Mouse (Mus musculus) limb, embryonic 12.5 days (tissue): ENCODE data around the gene Fads6. TPM values are rescaled to one million over a fixed set of nuclear protein-coding genes. Genes with fewer than 3 reads are reported as not detected.

Experiments
- ATAC-seq: fragments of 200-750 bp; cut with Nextera tagmentation; 2 replicates; pipeline ENCODE4 v1.8.0; 2017; ENCODE audit warnings: low read depth, moderate TSS enrichment; ENCODE audit not compliant: insufficient number of reproducible peaks, insufficient read depth, low FRiP score, low TSS enrichment
- H3K27ac ChIP-seq: fragments of 300-500 bp; sonication (generic); 2 replicates; pipeline ENCODE4 v1.5.1; 2016; ENCODE audit warnings: mild to moderate bottlenecking, moderate library complexity
- H3K27me3 ChIP-seq: fragments of 300-500 bp; sonication (generic); 2 replicates; pipeline ENCODE4 v1.6.1; 2016; ENCODE audit warnings: mild to moderate bottlenecking, moderate library complexity
- H3K36me3 ChIP-seq: fragments of 300-500 bp; sonication (generic); 2 replicates; pipeline ENCODE4 v1.6.1; 2016; ENCODE audit warnings: mild to moderate bottlenecking, moderate library complexity
- H3K4me1 ChIP-seq: fragments of 300-500 bp; sonication (generic); replicated peaks from 2 replicates; pipeline ENCODE4 v1.6.1; 2016
- H3K4me2 ChIP-seq: fragments of 300-500 bp; sonication (generic); 2 replicates; pipeline ENCODE4 v1.6.1; 2016; ENCODE audit warnings: mild to moderate bottlenecking, moderate library complexity
- H3K4me3 ChIP-seq: fragments of 300-500 bp; sonication (generic); replicated peaks from 2 replicates; pipeline ENCODE4 v1.5.1; 2016; ENCODE audit warnings: mild to moderate bottlenecking
- H3K9ac ChIP-seq: fragments of 300-500 bp; sonication (generic); replicated peaks from 2 replicates; pipeline ENCODE4 v1.6.1; 2016; ENCODE audit warnings: mild to moderate bottlenecking, moderate library complexity
- H3K9me3 ChIP-seq: fragments of 300-500 bp; sonication (generic); 2 replicates; pipeline ENCODE4 v1.6.1; 2016; ENCODE audit warnings: mild to moderate bottlenecking, moderate library complexity
- WGBS: fragments of 180-500 bp; shearing (Covaris S2); methylation state at CpG from one replicate; pipeline ENCODE4 v1.1.7; 2016; 5-methylcytosine and 5-hydroxymethylcytosine counted together
- polyA plus RNA-seq: library from polyadenylated mRNA; unstranded; fragments of >200 nt; fragmentation: Nextera tagmentation; extraction: Ambion mirVana; gene quantifications from 2 replicates; pipeline ENCODE4 v1.2.1, GENCODE M21; 2016

Gene Fads6
- polyA plus RNA-seq, 1 experiment from 2014 or later = 0.10 TPM

DNA sequence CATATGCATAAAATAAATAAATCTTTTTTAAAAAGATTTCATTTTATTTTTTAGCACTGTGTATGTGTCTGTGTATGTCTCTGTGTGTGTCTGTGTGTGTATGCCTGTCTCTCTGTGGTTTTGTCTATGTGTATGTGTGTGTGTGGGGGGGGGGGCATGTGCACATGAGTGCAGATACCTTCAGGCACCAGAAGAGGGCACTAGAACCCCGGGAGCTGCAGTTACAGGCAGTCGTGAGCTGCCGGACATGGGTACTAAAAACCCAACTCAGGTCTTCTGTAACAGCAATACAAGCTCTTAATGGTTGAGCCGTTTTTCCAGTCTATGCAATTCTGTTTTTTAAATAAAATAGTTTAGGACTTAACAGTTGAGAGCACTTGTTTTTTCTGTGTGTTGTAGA lies 3.3 kb upstream of the Fads6 start:
- Histone ChIP-seq H3K9ac (no peak overlapping the region), H3K9me3 (0 out of 2 replicates have a peak, but pooled peaks cover 6% of the 10 kb centered on the region), H3K27me3 (peaks cover 61% of the 10 kb centered on the region), H3K36me3 (no peaks in the 10 kb centered on the region), H3K4me2 (no peak overlapping the region), H3K27ac (no peak overlapping the region), H3K4me1 (peaks cover 11% of the 10 kb centered on the region), H3K4me3 (no peak overlapping the region)
- WGBS = 80% methylated on average over 4 of the region's 4 CpGs
- ATAC-seq = no peak

DNA sequence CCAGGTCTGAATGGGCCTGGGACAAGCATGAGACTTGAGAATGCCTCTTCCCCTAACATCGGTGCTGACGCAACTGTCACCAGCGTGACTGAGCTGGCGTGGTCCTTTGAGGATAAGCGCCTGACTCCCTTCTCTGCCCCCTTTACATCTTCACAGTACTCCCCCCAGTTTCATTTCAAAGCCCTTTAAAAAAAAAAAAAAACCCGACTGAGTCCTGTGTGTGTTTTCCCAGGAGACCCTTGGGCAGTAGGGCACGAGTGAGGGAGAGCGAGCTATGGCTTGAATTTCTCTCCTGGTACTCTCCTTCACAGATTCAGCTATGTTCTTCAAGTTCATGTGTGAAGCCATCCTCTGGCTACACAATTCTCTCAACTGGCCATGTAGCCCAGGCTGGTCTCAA lies 697 bp upstream of the Fads6 start:
- Histone ChIP-seq H3K4me2 (no peak overlapping the region), H3K9me3 (0 out of 2 replicates have a peak, but pooled peaks cover 6% of the 10 kb centered on the region), H3K27ac (no peak overlapping the region), H3K9ac (no peak overlapping the region), H3K27me3 (peaks cover 50% of the 10 kb centered on the region), H3K4me3 (no peak overlapping the region), H3K4me1 (peaks cover 11% of the 10 kb centered on the region), H3K36me3 (no peaks in the 10 kb centered on the region)
- no peak for ATAC-seq
- WGBS = 53% methylated on average over 8 of the region's 8 CpGs

DNA sequence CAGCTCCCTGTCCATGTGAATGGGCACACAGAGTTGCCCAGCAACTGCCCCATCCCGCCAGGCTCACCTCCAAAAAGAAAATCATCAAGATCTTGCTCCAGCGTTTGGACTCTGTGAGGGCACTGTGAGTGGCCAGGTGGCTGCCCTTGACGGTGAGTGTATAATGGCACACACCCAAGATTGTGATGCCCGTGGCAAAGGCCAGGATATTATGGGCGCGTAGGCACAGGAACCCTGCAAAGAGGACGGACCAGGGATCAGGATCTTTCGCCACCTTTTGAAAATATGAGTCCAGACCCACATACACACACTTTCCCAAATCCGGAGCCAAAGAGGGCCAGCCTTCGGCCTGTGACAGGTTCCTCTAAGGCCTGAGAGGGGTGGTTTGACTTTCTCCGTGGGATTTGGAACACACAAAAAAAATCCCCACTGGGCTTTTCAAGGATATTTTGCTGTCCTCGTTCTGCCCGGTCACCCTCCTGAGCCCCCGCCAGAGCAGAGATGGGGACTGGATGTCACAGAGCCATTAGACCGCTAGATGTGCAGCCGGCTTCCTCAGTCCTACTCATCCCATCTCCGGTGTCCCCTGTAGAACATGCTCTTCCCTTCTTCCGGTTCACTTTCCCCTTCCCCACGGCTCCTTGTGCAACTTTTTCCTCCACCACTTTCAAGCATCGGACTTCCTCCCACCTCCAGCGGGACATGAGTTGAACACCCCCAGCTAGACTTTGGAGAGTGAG lies 822 bp downstream of the Fads6 start:
- 60% methylated on average over 21 of the region's 21 CpGs for WGBS
- peak overlapping the region; percentile 45; the same call in 1 of the 2 replicates for H3K9ac ChIP-seq

DNA sequence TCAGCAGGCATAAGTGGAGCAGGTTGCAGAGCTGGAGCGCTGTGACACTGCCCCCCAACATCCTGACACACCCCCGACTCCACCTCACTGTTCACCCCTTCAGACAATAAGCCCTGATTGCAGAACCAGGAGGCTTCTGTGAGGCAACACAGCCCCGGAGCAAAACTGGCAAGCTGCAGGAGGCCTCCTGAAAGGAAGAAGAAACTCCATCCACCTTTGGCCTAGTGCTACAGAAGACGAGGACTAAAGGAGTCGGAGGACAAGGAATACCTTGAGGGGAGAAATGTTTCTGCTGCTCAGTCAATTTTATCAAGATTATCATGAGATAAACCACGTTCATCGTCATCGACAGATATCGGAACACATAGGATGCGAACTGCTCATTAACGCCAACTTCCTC lies 1.5 kb downstream of the Fads6 start:
- Histone ChIP-seq H3K9ac (no peak overlapping the region), H3K27ac (no peak overlapping the region), H3K27me3 (peaks cover 51% of the 10 kb centered on the region), H3K4me3 (no peak overlapping the region), H3K4me2 (no peak overlapping the region), H3K36me3 (no peaks in the 10 kb centered on the region), H3K9me3 (0 out of 2 replicates have a peak, but pooled peaks cover 4% of the 10 kb centered on the region), H3K4me1 (peaks cover 11% of the 10 kb centered on the region)
- no peak for ATAC-seq
- WGBS = 85% methylated on average over 11 of the region's 11 CpGs

More for the DNA sequence above, 822 bp downstream of the Fads6 start:
- ATAC-seq = no peak
- Histone ChIP-seq H3K36me3 (no peaks in the 10 kb centered on the region), H3K9me3 (0 out of 2 replicates have a peak, but pooled peaks cover 6% of the 10 kb centered on the region), H3K27me3 (peaks cover 51% of the 10 kb centered on the region), H3K4me1 (peaks cover 11% of the 10 kb centered on the region), H3K4me2 (peak overlapping the region; percentile 82), H3K4me3 (peak overlapping the region; percentile 48), H3K27ac (no peak overlapping the region)

DNA sequence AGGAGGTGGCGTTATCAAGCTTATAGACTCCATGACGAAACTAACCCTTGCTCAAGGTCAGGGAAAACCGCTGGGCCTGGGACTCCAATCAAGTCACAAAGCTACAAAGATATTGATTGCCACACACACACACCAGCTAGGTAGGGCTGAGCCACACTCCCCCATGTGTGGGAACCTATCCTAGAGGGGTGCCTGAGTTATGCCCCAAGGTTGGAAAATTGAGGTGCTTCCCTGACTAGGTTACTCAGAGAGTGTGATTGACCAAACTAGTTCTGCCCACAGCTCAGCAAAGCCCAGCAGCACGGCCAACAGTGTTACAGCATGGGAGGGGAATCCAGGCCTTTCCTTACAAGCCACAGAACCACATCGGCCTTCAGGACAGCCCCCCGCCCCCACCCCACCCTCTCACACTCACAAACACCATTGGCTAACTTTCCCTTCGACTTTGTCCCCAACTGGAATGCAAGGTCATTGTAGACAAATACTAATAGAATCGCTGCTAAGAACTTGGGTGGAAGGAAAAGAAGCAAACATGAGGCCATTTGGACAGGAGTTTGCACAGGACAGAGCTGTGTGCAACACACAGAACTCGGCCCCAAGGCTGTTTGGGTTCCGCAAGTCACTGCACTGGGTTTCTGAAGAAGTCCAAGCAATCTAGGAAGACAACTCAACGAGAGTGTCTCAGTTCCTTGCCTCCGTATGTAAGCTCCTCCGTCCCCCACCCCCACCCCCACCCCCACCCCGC lies 4.7 kb downstream of the Fads6 start:
- no peak overlapping the region for H3K9ac ChIP-seq
- H3K4me2 ChIP-seq = no peak overlapping the region
- H3K4me1 ChIP-seq = peaks cover 11% of the 10 kb centered on the region
- H3K36me3 ChIP-seq = no peaks in the 10 kb centered on the region
- no peak overlapping the region for H3K27ac ChIP-seq
- no peaks in the 10 kb centered on the region for H3K9me3 ChIP-seq
- H3K4me3 ChIP-seq = no peak overlapping the region
- peaks cover 28% of the 10 kb centered on the region for H3K27me3 ChIP-seq
- ATAC-seq = no peak
- WGBS = 67% methylated on average over 14 of the region's 14 CpGs

DNA sequence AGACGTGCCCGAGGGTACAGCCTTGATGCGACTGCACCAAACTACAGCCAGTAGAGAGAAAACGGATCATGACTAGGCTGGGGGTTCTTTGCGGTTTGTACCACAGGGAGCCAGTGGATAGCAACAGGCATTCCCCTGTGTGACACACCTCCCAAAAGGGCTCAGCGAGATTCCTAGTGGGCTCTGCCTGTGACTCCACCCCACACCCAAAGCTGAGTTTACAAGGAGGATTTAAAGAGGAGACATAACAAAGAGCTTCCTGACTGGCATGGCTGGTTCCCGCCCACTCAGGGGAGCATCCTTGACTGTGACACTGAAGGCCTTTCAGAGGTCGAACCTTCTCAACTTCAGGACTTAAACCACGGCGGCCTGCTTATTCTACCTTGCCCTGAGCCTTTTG lies 6.0 kb downstream of the Fads6 start:
- no peak for ATAC-seq
- Histone ChIP-seq H3K27me3 (peaks cover 15% of the 10 kb centered on the region), H3K9ac (no peak overlapping the region), H3K4me3 (no peak overlapping the region), H3K9me3 (no peaks in the 10 kb centered on the region), H3K4me1 (no peaks in the 10 kb centered on the region), H3K27ac (no peak overlapping the region), H3K36me3 (no peaks in the 10 kb centered on the region), H3K4me2 (no peak overlapping the region)
- WGBS = 76% methylated on average over 10 of the region's 10 CpGs

DNA sequence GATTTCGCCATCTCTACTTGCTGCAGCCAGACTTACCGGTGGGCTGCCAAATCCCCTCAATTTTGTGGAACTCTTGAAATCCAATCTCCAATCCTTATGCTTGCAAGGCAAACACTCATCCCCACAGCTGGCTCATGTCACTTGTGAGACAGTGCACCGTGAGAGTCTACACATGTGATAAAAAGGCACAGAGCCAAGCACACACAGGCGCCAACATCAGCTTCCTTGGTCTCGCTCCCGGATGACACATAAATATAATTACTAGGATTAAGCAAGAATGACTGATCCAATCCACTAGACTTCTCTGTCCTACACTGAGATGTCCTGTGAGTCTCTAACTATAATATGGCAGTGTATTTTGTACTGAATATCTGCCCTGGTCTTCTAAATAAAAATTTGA lies 6.5 kb downstream of the Fads6 start:
- no peak overlapping the region for H3K9ac ChIP-seq
- 88% methylated on average over 6 of the region's 6 CpGs for WGBS
- H3K4me3 ChIP-seq = no peak overlapping the region
- no peak overlapping the region for H3K27ac ChIP-seq
- H3K4me2 ChIP-seq = no peak overlapping the region
- no peaks in the 10 kb centered on the region for H3K4me1 ChIP-seq
- no peaks in the 10 kb centered on the region for H3K9me3 ChIP-seq
- no peaks in the 10 kb centered on the region for H3K36me3 ChIP-seq
- peaks cover 9% of the 10 kb centered on the region for H3K27me3 ChIP-seq
- ATAC-seq = no peak

DNA sequence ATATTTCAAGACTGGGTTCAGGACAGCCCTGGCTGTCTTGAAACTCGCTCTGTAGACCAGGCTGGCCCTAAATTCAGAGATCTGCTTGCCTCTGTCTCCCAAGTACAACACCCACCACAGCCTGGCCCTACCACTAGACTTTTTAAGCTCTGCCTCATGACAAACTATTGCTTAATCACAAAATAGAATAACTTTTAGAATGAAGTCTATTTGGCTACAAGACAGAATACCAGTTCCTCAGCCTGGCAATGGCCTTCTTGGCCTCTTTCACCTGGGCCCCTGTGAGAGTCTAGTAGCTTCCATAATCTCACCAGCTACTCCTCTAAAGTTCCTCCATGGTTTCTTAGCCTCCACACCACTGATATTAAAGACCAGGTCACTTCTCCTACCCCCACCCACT lies 7.1 kb downstream of the Fads6 start:
- 79% methylated on average over 1 of the region's 1 CpGs for WGBS
- H3K4me2 ChIP-seq = no peak overlapping the region
- H3K9me3 ChIP-seq = no peaks in the 10 kb centered on the region
- H3K4me3 ChIP-seq = no peak overlapping the region
- H3K9ac ChIP-seq = no peak overlapping the region
- H3K27me3 ChIP-seq = peaks cover 4% of the 10 kb centered on the region
- H3K27ac ChIP-seq = no peak overlapping the region
- H3K36me3 ChIP-seq = no peaks in the 10 kb centered on the region
- H3K4me1 ChIP-seq = no peaks in the 10 kb centered on the region
- no peak for ATAC-seq

DNA sequence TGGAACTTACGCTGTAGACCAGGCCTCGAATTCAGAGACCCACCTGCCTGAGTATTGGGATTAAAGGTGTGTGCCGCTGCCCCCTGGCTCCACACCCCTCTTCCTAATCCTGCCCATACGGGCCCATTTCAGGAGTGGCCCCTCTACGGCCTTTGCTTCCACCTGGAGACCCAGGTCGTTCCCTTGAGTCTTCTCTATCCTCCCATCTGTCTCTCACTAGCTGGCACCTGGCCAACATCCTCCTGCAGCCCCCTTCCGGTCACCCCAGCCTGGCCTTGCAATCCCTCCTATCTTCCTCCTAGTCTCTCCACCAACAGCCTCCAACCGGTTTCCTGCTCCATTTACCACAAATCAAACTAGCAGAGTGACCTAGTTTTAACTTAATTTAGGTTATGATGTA lies 7.6 kb downstream of the Fads6 start:
- Histone ChIP-seq H3K4me3 (no peak overlapping the region), H3K4me2 (no peak overlapping the region), H3K4me1 (no peaks in the 10 kb centered on the region), H3K27me3 (peaks cover 4% of the 10 kb centered on the region), H3K9ac (no peak overlapping the region), H3K27ac (no peak overlapping the region), H3K36me3 (no peaks in the 10 kb centered on the region), H3K9me3 (no peaks in the 10 kb centered on the region)
- ATAC-seq = no peak; the same call in 1 of the 2 replicates
- WGBS = 80% methylated on average over 8 of the region's 8 CpGs

DNA sequence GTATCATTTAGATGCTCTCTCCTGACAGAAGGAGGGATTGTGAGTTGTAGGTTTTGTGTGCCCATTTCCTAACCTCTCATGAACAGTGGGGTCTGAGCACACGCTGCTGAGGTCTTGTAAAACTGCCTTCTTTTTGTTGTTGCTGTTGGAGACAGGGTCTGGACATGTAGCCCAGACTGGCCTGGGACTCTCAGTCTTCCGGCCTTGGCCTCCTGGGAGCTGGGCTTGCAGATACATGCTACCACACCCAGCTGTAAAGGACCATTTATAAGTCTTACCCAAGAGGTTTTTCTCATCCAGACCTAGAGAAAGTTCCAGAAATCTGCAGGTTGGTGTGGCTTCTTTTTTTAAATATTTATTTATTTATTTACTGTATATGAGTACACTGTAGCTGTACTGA lies 9.2 kb downstream of the Fads6 start:
- Histone ChIP-seq H3K4me1 (no peaks in the 10 kb centered on the region), H3K36me3 (no peaks in the 10 kb centered on the region), H3K9me3 (no peaks in the 10 kb centered on the region), H3K4me2 (no peak overlapping the region), H3K9ac (no peak overlapping the region), H3K27me3 (peaks cover 4% of the 10 kb centered on the region), H3K4me3 (no peak overlapping the region), H3K27ac (no peak overlapping the region)
- ATAC-seq = no peak
- 74% methylated on average over 2 of the region's 2 CpGs for WGBS

DNA sequence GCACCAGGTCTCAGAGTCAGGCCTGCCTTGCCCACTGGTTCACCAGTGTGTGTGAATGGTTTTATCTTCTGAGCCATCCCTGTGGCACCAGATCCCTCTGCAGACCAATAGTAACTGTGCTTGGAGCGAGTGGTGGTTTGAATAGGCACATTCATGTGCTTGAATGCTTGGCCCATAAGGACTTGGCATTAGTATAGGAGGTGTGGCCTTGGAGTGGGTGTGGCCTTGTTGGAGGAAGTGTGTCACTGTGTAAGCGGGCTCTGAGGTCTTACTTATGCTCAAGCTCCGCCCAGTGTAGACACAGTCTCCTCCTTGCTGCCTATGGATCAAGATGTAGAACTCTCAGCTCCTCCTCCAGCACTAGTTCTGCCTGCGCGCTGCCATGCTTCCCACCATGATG lies 10.1 kb downstream of the Fads6 start:
- ATAC-seq = no peak
- Histone ChIP-seq H3K4me1 (no peaks in the 10 kb centered on the region), H3K36me3 (no peaks in the 10 kb centered on the region), H3K9me3 (no peaks in the 10 kb centered on the region), H3K27ac (no peak overlapping the region), H3K4me2 (no peak overlapping the region), H3K4me3 (no peak overlapping the region), H3K27me3 (peaks cover 4% of the 10 kb centered on the region), H3K9ac (no peak overlapping the region)
- WGBS = 89% methylated on average over 5 of the region's 5 CpGs
